Mouse (Mus musculus) ES-E14 (cell line): ENCODE data around the gene Nrxn3. TPM values are rescaled to one million over a fixed set of nuclear protein-coding genes. Genes with fewer than 3 reads are reported as not detected.

ENCODE experiments used
- DNase-seq: peaks from one replicate; pipeline ENCODE4 v3.0.0-alpha.2; 2013; ENCODE audit warnings: low read depth, low spot score
- H3K27ac ChIP-seq: 2 replicates; pipeline ENCODE4 v1.5.1; 2012; ENCODE audit warnings: low read depth, mild to moderate bottlenecking, low read length, moderate library complexity, mixed read lengths; ENCODE audit not compliant: poor library complexity, insufficient read depth, severe bottlenecking
- H3K36me3 ChIP-seq: 2 replicates; pipeline ENCODE4 v1.6.1; 2012; ENCODE audit warnings: mild to moderate bottlenecking, low read length, moderate library complexity, mixed read lengths; ENCODE audit not compliant: control insufficient read depth, poor library complexity, insufficient read depth, severe bottlenecking
- H3K4me1 ChIP-seq, 2 experiments: fragments of 150-350 bp in 1 of 2; sonication (generic) in 1 of 2; 2 replicates each; pipeline ENCODE4 v1.6.1; 2012; ENCODE audit warnings: low read length in 2 of 2, mild to moderate bottlenecking in 1 of 2, mixed read lengths in 1 of 2; ENCODE audit not compliant: control insufficient read depth in 2 of 2, insufficient read depth in 2 of 2, poor library complexity in 1 of 2
- H3K4me3 ChIP-seq, 2 experiments: fragments of 150-350 bp in 1 of 2; sonication (generic) in 1 of 2; 2 replicates each; pipeline ENCODE4 v1.5.1; 2012; ENCODE audit warnings: low read length in 2 of 2, low read depth in 1 of 2, mild to moderate bottlenecking in 1 of 2, mixed read lengths in 1 of 2; ENCODE audit not compliant: insufficient read depth in 1 of 2, poor library complexity in 1 of 2, severe bottlenecking in 1 of 2
- H3K9ac ChIP-seq: 2 replicates; pipeline ENCODE4 v1.6.1; 2012; ENCODE audit warnings: low read depth, mild to moderate bottlenecking, low read length, mixed read lengths; ENCODE audit not compliant: poor library complexity, insufficient read depth, severe bottlenecking
- H3K9me3 ChIP-seq: fragments of 150-350 bp; sonication (generic); 2 replicates; pipeline ENCODE4 v1.6.1; 2012; ENCODE audit warnings: low read depth, mild to moderate bottlenecking, low read length; ENCODE audit not compliant: control insufficient read depth, insufficient read depth
- CHD2 ChIP-seq: IDR thresholded peaks from 2 replicates; pipeline ENCODE4 v1.6.1; 2014; ENCODE audit warnings: mild to moderate bottlenecking, low read depth, low read length, inconsistent platforms
- HCFC1 ChIP-seq: IDR thresholded peaks from 2 replicates; pipeline ENCODE4 v1.6.1; 2012; ENCODE audit warnings: low read length, inconsistent platforms, borderline replicate concordance; ENCODE audit not compliant: insufficient read depth
- MAFK ChIP-seq: IDR thresholded peaks from 2 replicates; pipeline ENCODE4 v1.6.1; 2014; ENCODE audit warnings: mild to moderate bottlenecking, low read depth, low read length, inconsistent platforms; ENCODE audit not compliant: insufficient read depth
- ZC3H11A ChIP-seq: IDR thresholded peaks from 2 replicates; pipeline ENCODE4 v1.6.1; 2012; ENCODE audit warnings: low read depth, mild to moderate bottlenecking, inconsistent platforms, low read length, borderline replicate concordance
- ZNF384 ChIP-seq: IDR thresholded peaks from 2 replicates; pipeline ENCODE4 v1.6.1; 2012; ENCODE audit warnings: low read depth, low read length, inconsistent platforms
- in situ Hi-C, 2 experiments: fragments of 600-800 bp; cut with MboI; formaldehyde crosslinking; loops; one replicate each; pipeline ENCODE4 v1.15.1; 2025; ENCODE audit warnings: low sequenced_read_pairs in 2 of 2, inconsistent platforms in 1 of 2; ENCODE audit not compliant: unreplicated experiment in 2 of 2
- total RNA-seq: library from RNA; depleted of rRNA; stranded (reverse); fragments of 300-350 nt; gene quantifications from 2 replicates; pipeline ENCODE4 v1.2.3, GENCODE M21; 2012

Nrxn3 gene
- total RNA-seq, 1 experiment: 0.13 TPM

- in situ Hi-C loops: no loop called here
- no peak for DNase-seq
- Histone ChIP-seq H3K9ac (no peak overlapping the region), H3K27ac (no peak overlapping the region), H3K4me1 (no peaks in the 10 kb centered on the region), H3K9me3 (no peaks in the 10 kb centered on the region), H3K4me3 (no peak overlapping the region), H3K36me3 (no peaks in the 10 kb centered on the region)
- TF ChIP-seq HCFC1 (no peak), MAFK (no peak), ZNF384 (no peak), ZC3H11A (no peak), CHD2 (no peak)
Measured at GRCm38 (mm10) chr12:89707913-89708312, 985.2 kb downstream of the Nrxn3 start.

- TF ChIP-seq ZNF384: no peak
- TF ChIP-seq MAFK: no peak
- TF ChIP-seq ZC3H11A: no peak
- TF ChIP-seq HCFC1: no peak
- TF ChIP-seq CHD2: no peak
- in situ Hi-C loops: no loop called here
- H3K9ac ChIP-seq: no peak overlapping the region
- no peak for DNase-seq
- H3K4me3 ChIP-seq: no peak overlapping the region
- H3K36me3 ChIP-seq: no peaks in the 10 kb centered on the region
- H3K27ac ChIP-seq: no peak overlapping the region
- no peaks in the 10 kb centered on the region for H3K9me3 ChIP-seq
- H3K4me1 ChIP-seq: no peaks in the 10 kb centered on the region
Measured at GRCm38 (mm10) chr12:89710459-89710858, 987.8 kb downstream of the Nrxn3 start.

GRCm38 (mm10) chr12:89711791-89712190, 989.1 kb downstream of the Nrxn3 start:
- TF ChIP-seq MAFK (no peak), ZC3H11A (no peak), ZNF384 (no peak), HCFC1 (no peak), CHD2 (no peak)
- Histone ChIP-seq H3K9ac (no peak overlapping the region), H3K36me3 (no peaks in the 10 kb centered on the region), H3K4me3 (no peak overlapping the region), H3K4me1 (no peaks in the 10 kb centered on the region), H3K27ac (no peak overlapping the region), H3K9me3 (no peaks in the 10 kb centered on the region)
- DNase-seq: no peak
- in situ Hi-C loops: no loop called here

GRCm38 (mm10) chr12:89719194-89720080, 996.8 kb downstream of the Nrxn3 start:
- H3K9me3 ChIP-seq: no peaks in the 10 kb centered on the region
- in situ Hi-C loops: no loop called here

More at GRCm38 (mm10) chr12:89719194-89720080, 996.8 kb downstream of the Nrxn3 start:
- Histone ChIP-seq H3K27ac (no peak overlapping the region), H3K4me1 (no peaks in the 10 kb centered on the region), H3K36me3 (no peaks in the 10 kb centered on the region), H3K4me3 (no peak overlapping the region), H3K9ac (no peak overlapping the region)
- TF ChIP-seq ZC3H11A (no peak), MAFK (no peak), CHD2 (no peak), ZNF384 (no peak), HCFC1 (no peak)
- DNase-seq: no peak
